23 mouse cellular contexts compared by ENCODE assay signal in genomic region chr1:172322725-172323124, GRCm38 (mm10). TPM values are rescaled to one million over a fixed set of nuclear protein-coding genes. Genes with fewer than 3 reads are reported as not detected.
DNase-seq lines count a peak whose midpoint lies in the region; ATAC-seq lines count a peak whose summit lies in the region.
"Had no signal": no experiment of that assay in that cellular context is flagged by ENCODE, and none has a peak within 500 bp of the region (broad histone marks: within the 10 kb centered on the region; RNA-seq: fewer than 3 reads in every experiment).

No protein-coding gene starts in this region.

- WGBS in heart, embryonic 12.5 days: 45% methylated on average over 13 of the region's 13 CpGs
- 52% methylated on average over 13 of the region's 13 CpGs for WGBS in midbrain, embryonic 12.5 days
- 57% methylated on average over 13 of the region's 13 CpGs for WGBS in midbrain, embryonic 15.5 days
- WGBS in forebrain, embryonic 11.5 days: 53% methylated on average over 13 of the region's 13 CpGs

- H3K9ac ChIP-seq in heart, embryonic 12.5 days: 0 out of 2 replicates have a peak overlapping the region, but pooled peaks have one; percentile 8
- H3K9ac ChIP-seq in midbrain, embryonic 12.5 days (replicated peaks): peak overlapping the region; percentile 49
- H3K9ac ChIP-seq in midbrain, embryonic 15.5 days: no peak overlapping the region
- no peak overlapping the region for H3K9ac ChIP-seq in forebrain, embryonic 11.5 days (ENCODE audit: low read length)
- H3K9ac ChIP-seq: kidney, embryonic 15.5 days; liver, embryonic 15.5 days had no signal

- H3K27me3 ChIP-seq in heart, embryonic 12.5 days (replicated peaks): peaks cover 84% of the 10 kb centered on the region
- peaks cover 44% of the 10 kb centered on the region for H3K27me3 ChIP-seq in midbrain, embryonic 12.5 days
- H3K27me3 ChIP-seq in midbrain, embryonic 15.5 days (replicated peaks): peaks cover 6% of the 10 kb centered on the region
- peaks cover 16% of the 10 kb centered on the region for H3K27me3 ChIP-seq in forebrain, embryonic 11.5 days (ENCODE audit: control insufficient read depth, insufficient read depth, low read length)

- no peaks in the 10 kb centered on the region for H3K9me3 ChIP-seq in heart, embryonic 12.5 days (replicated peaks)
- H3K9me3 ChIP-seq in midbrain, embryonic 12.5 days: no peaks in the 10 kb centered on the region
- no peaks in the 10 kb centered on the region for H3K9me3 ChIP-seq in midbrain, embryonic 15.5 days
- no peaks in the 10 kb centered on the region for H3K9me3 ChIP-seq in forebrain, embryonic 11.5 days (ENCODE audit: control insufficient read depth, low read length)
- H3K9me3 ChIP-seq: kidney, embryonic 15.5 days; liver, embryonic 15.5 days had no signal

- peaks cover 18% of the 10 kb centered on the region for H3K36me3 ChIP-seq in heart, embryonic 12.5 days
- peaks cover 23% of the 10 kb centered on the region for H3K36me3 ChIP-seq in midbrain, embryonic 12.5 days
- H3K36me3 ChIP-seq in midbrain, embryonic 15.5 days (replicated peaks): no peaks in the 10 kb centered on the region
- peaks cover 4% of the 10 kb centered on the region; the same call in 1 of the 2 replicates for H3K36me3 ChIP-seq in forebrain, embryonic 11.5 days (ENCODE audit: control insufficient read depth, insufficient read depth, low read length)

- H3K4me1 ChIP-seq in heart, embryonic 12.5 days (replicated peaks): peaks cover 10% of the 10 kb centered on the region
- H3K4me1 ChIP-seq in midbrain, embryonic 12.5 days: peaks cover 60% of the 10 kb centered on the region
- peaks cover 14% of the 10 kb centered on the region; the same call in 1 of the 2 replicates for H3K4me1 ChIP-seq in midbrain, embryonic 15.5 days
- H3K4me1 ChIP-seq in forebrain, embryonic 11.5 days (replicated peaks; ENCODE audit: control insufficient read depth, insufficient read depth, low read length): peaks cover 8% of the 10 kb centered on the region

- H3K4me2 ChIP-seq in heart, embryonic 12.5 days: no peak overlapping the region
- no peak overlapping the region for H3K4me2 ChIP-seq in midbrain, embryonic 12.5 days (replicated peaks)
- H3K4me2 ChIP-seq in midbrain, embryonic 15.5 days: no peak overlapping the region
- H3K4me2 ChIP-seq in forebrain, embryonic 11.5 days (ENCODE audit: low read depth, low read length, severe bottlenecking): no peak overlapping the region
- H3K4me2 ChIP-seq: kidney, embryonic 15.5 days; liver, embryonic 15.5 days had no signal

- H3K27ac ChIP-seq in heart, embryonic 12.5 days (ENCODE audit: poor library complexity, severe bottlenecking): no peak overlapping the region
- no peak overlapping the region for H3K27ac ChIP-seq in midbrain, embryonic 12.5 days (replicated peaks)
- no peak overlapping the region for H3K27ac ChIP-seq in midbrain, embryonic 15.5 days
- H3K27ac ChIP-seq in forebrain, embryonic 11.5 days (ENCODE audit: low read depth, low read length): no peak overlapping the region
- H3K27ac ChIP-seq: kidney, embryonic 15.5 days; liver, embryonic 15.5 days had no signal

- DNase-seq in cerebellum, adult 11-12 months: peak; percentile 67
- no peak for DNase-seq in cerebellum, postnatal 25 days
- DNase-seq in heart, adult 8-10 months (ENCODE audit: low spot score): no peak
- DNase-seq in forebrain, embryonic 11.5 days (ENCODE audit: low spot score): peak; percentile 55
- no peak for DNase-seq in Muller cell, postnatal 12 days (ENCODE audit: inconsistent ontology term)
- DNase-seq: adrenal gland, adult 2 months; cerebellum, adult 11 months; gastrocnemius, postnatal 25 days; lung, postnatal 10 days; spleen, adult 18-20 months; thymus, adult 2 months had no signal

- no peak for ATAC-seq in heart, embryonic 12.5 days (ENCODE audit: insufficient number of reproducible peaks, low FRiP score)
- ATAC-seq in midbrain, embryonic 12.5 days (ENCODE audit: low FRiP score, low read depth): no peak
- ATAC-seq in midbrain, embryonic 15.5 days (replicated peaks): no peak
- no peak for ATAC-seq in forebrain, embryonic 11.5 days (replicated peaks; ENCODE audit: low FRiP score)
- ATAC-seq: CD4-positive, CD25-positive, alpha-beta regulatory T cell, adult 4 months; intestine, embryonic 16.5 days had no signal

- H3K4me3 ChIP-seq in heart, embryonic 12.5 days: no peak overlapping the region
- no peak overlapping the region for H3K4me3 ChIP-seq in midbrain, embryonic 12.5 days
- H3K4me3 ChIP-seq in midbrain, embryonic 15.5 days: no peak overlapping the region
- no peak overlapping the region for H3K4me3 ChIP-seq in forebrain, embryonic 11.5 days (ENCODE audit: low read depth, low read length)
- H3K4me3 ChIP-seq: kidney, embryonic 15.5 days; liver, embryonic 15.5 days had no signal

RNA-seq across cellular contexts. Expression of gene Kcnj9, which starts 6.4 kb away (rescaled TPM):
- polyA plus RNA-seq in heart, embryonic 12.5 days (2016; fragmentation: Nextera tagmentation; extraction: Ambion mirVana): not detected in 2 replicates
- not detected for total RNA-seq in heart, adult 8-10 months (2022)
- polyA plus RNA-seq in midbrain, embryonic 12.5 days (2016; fragmentation: Nextera tagmentation; extraction: Ambion mirVana): 1.7 and 2.7 TPM in 2 replicates
- 5.6 and 5.9 TPM in 2 replicates for polyA plus RNA-seq in midbrain, embryonic 15.5 days (2015; fragmentation: Nextera tagmentation; extraction: Ambion mirVana)
- polyA plus RNA-seq in forebrain, embryonic 11.5 days (2014; fragmentation: Nextera tagmentation; extraction: Ambion mirVana): 0.68 and 0.89 TPM in 2 replicates
- total RNA-seq: gastrocnemius, postnatal 25 days; hematopoietic stem cell, adult 5-6 weeks; megakaryocyte, adult 5-6 weeks; MEL had no signal
- polyA plus RNA-seq: CD4-positive, CD25-positive, alpha-beta regulatory T cell, adult 4 months; heart, embryonic 14.5 days; intestine, embryonic 16.5 days; kidney, embryonic 15.5 days; liver, embryonic 15.5 days; stomach, embryonic 14.5 days had no signal

RNA-seq across cellular contexts. Expression of gene Kcnj10, which starts 18.3 kb away (rescaled TPM):
- polyA plus RNA-seq in heart, embryonic 12.5 days (2016; fragmentation: Nextera tagmentation; extraction: Ambion mirVana): not detected in 2 replicates
- total RNA-seq in heart, adult 8-10 months (2022): under 1 TPM; 0.11 to 0.23 (median 0.16) TPM
- polyA plus RNA-seq in midbrain, embryonic 12.5 days (2016; fragmentation: Nextera tagmentation; extraction: Ambion mirVana): 0.64 and 0.85 TPM in 2 replicates
- 1.8 TPM in 2 replicates for polyA plus RNA-seq in midbrain, embryonic 15.5 days (2015; fragmentation: Nextera tagmentation; extraction: Ambion mirVana)
- 0.69 and 0.73 TPM in 2 replicates for polyA plus RNA-seq in forebrain, embryonic 11.5 days (2014; fragmentation: Nextera tagmentation; extraction: Ambion mirVana)
- total RNA-seq: hematopoietic stem cell, adult 5-6 weeks had no signal
- polyA plus RNA-seq: CD4-positive, CD25-positive, alpha-beta regulatory T cell, adult 4 months; heart, embryonic 14.5 days had no signal

RNA-seq across cellular contexts. Expression of gene Atp1a2, which starts 24.9 kb away (rescaled TPM):
- 23.4 and 25.9 TPM in 2 replicates for polyA plus RNA-seq in heart, embryonic 12.5 days (2016; fragmentation: Nextera tagmentation; extraction: Ambion mirVana)
- 100 to 1,000 TPM; 457 to 541 (median 497) TPM for total RNA-seq in heart, adult 8-10 months (2022)
- polyA plus RNA-seq in midbrain, embryonic 12.5 days (2016; fragmentation: Nextera tagmentation; extraction: Ambion mirVana): 12.8 and 13.2 TPM in 2 replicates
- polyA plus RNA-seq in midbrain, embryonic 15.5 days (2015; fragmentation: Nextera tagmentation; extraction: Ambion mirVana): 56.5 and 63.1 TPM in 2 replicates
- 1.5 and 2.1 TPM in 2 replicates for polyA plus RNA-seq in forebrain, embryonic 11.5 days (2014; fragmentation: Nextera tagmentation; extraction: Ambion mirVana)
- total RNA-seq: hematopoietic stem cell, adult 5-6 weeks; megakaryocyte, adult 5-6 weeks; MEL had no signal

RNA-seq across cellular contexts. Expression of gene Pigm, which starts 53.6 kb away (rescaled TPM):
- polyA plus RNA-seq in heart, embryonic 12.5 days (2016; fragmentation: Nextera tagmentation; extraction: Ambion mirVana): 8.5 and 9.4 TPM in 2 replicates
- total RNA-seq in heart, adult 8-10 months (2022): 1 to 10 TPM; 3.1 to 4.2 (median 3.6) TPM
- polyA plus RNA-seq in midbrain, embryonic 12.5 days (2016; fragmentation: Nextera tagmentation; extraction: Ambion mirVana): 10.7 and 11.4 TPM in 2 replicates
- 4.0 and 4.1 TPM in 2 replicates for polyA plus RNA-seq in midbrain, embryonic 15.5 days (2015; fragmentation: Nextera tagmentation; extraction: Ambion mirVana)
- 13.7 and 14.8 TPM in 2 replicates for polyA plus RNA-seq in forebrain, embryonic 11.5 days (2014; fragmentation: Nextera tagmentation; extraction: Ambion mirVana)

Comparison
In these comparisons a context has a peak if more than half of its experiments do, and no peak if none do; other contexts are left out.
1. DNase-seq: peak in cerebellum, adult 11-12 months (single experiment) and forebrain, embryonic 11.5 days (single experiment); none in cerebellum, postnatal 25 days (0 of 2), heart, adult 8-10 months (single experiment) and Muller cell, postnatal 12 days (single experiment).
2. H3K9ac ChIP-seq: peak in heart, embryonic 12.5 days (single experiment) and midbrain, embryonic 12.5 days (single experiment); none in midbrain, embryonic 15.5 days (single experiment) and forebrain, embryonic 11.5 days (single experiment).